Mouse (Mus musculus) midbrain, embryonic 12.5 days (tissue): Measurements from ENCODE around the gene Zfp628. TPM values are rescaled to one million over a fixed set of nuclear protein-coding genes. Genes with fewer than 3 reads are reported as not detected.

Source experiments
- ATAC-seq: fragments of 200-750 bp; cut with Nextera tagmentation; 2 replicates; pipeline ENCODE4 v1.8.0; 2017; ENCODE audit warnings: low read depth, moderate TSS enrichment, moderate library complexity; ENCODE audit not compliant: low FRiP score
- H3K27ac ChIP-seq: fragments of 300-500 bp; sonication (generic); replicated peaks from 2 replicates; pipeline ENCODE4 v1.5.1; 2016; ENCODE audit warnings: mild to moderate bottlenecking
- H3K27me3 ChIP-seq: fragments of 300-500 bp; sonication (generic); 2 replicates; pipeline ENCODE4 v1.6.1; 2016; ENCODE audit warnings: mild to moderate bottlenecking
- H3K36me3 ChIP-seq: fragments of 300-500 bp; sonication (generic); 2 replicates; pipeline ENCODE4 v1.6.1; 2016
- H3K4me1 ChIP-seq: fragments of 300-500 bp; sonication (generic); 2 replicates; pipeline ENCODE4 v1.6.1; 2016
- H3K4me2 ChIP-seq: fragments of 300-500 bp; sonication (generic); replicated peaks from 2 replicates; pipeline ENCODE4 v1.6.1; 2016; ENCODE audit warnings: mild to moderate bottlenecking, moderate library complexity
- H3K4me3 ChIP-seq: fragments of 300-500 bp; sonication (generic); 2 replicates; pipeline ENCODE4 v1.5.1; 2016; ENCODE audit warnings: mild to moderate bottlenecking
- H3K9ac ChIP-seq: fragments of 300-500 bp; sonication (generic); replicated peaks from 2 replicates; pipeline ENCODE4 v1.6.1; 2016; ENCODE audit warnings: mild to moderate bottlenecking, moderate library complexity
- H3K9me3 ChIP-seq: fragments of 300-500 bp; sonication (generic); 2 replicates; pipeline ENCODE4 v1.6.1; 2016; ENCODE audit warnings: mild to moderate bottlenecking
- WGBS: fragments of 180-500 bp; shearing (Covaris S2); methylation state at CpG from one replicate; pipeline ENCODE4 v1.1.7; 2016; 5-methylcytosine and 5-hydroxymethylcytosine counted together
- polyA plus RNA-seq: library from polyadenylated mRNA; unstranded; fragments of >200 nt; fragmentation: Nextera tagmentation; extraction: Ambion mirVana; gene quantifications from 2 replicates; pipeline ENCODE4 v1.2.1, GENCODE M21; 2016

Gene Zfp628
- polyA plus RNA-seq, 1 experiment from 2014 or later, result 4.7 TPM

DNA sequence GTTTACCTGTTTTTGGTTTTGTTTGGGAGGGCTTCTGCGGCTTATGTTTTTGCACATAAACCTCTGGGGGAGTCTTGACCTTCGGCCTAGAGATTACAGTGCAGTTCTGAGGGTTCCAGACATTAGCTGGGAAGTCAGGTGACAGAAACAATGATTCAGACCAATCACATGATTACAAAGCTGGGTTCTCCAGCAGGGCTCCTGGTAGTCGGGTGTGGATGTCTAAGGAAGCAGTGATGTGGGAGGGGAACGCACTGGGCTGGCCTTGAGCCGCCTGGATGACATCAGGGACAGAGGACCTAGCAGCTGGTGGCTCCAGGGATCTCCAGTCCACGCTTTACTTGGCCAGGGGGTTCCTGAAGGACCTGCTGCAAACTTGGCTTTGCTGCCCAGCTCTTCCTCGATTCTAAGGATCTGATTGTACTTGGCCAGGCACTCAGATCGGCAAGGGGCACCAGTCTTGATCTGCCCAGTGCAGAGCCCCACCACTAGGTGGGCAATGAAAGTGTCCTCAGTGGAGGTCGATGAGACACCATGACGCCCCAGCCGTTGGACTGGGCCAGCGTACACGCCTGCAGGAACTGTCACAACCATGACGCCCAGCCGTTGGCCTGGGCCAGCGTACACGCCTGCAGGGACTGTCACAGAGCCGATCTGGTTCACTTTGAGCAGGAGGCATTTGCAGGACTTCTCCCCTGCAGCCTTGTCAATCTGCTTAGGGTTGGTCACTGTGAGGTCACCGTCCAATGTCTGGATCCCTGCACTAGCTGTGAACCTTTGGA, 35.7 kb downstream of the Zfp628 start:
- Histone ChIP-seq H3K27me3 (no peaks in the 10 kb centered on the region), H3K4me2 (no peak overlapping the region), H3K36me3 (no peaks in the 10 kb centered on the region), H3K9ac (no peak overlapping the region), H3K27ac (no peak overlapping the region), H3K4me3 (no peak overlapping the region), H3K9me3 (no peaks in the 10 kb centered on the region), H3K4me1 (no peaks in the 10 kb centered on the region)
- no peak for ATAC-seq
- 91% methylated on average over 19 of the region's 19 CpGs for whole genome bisulfite sequencing

DNA sequence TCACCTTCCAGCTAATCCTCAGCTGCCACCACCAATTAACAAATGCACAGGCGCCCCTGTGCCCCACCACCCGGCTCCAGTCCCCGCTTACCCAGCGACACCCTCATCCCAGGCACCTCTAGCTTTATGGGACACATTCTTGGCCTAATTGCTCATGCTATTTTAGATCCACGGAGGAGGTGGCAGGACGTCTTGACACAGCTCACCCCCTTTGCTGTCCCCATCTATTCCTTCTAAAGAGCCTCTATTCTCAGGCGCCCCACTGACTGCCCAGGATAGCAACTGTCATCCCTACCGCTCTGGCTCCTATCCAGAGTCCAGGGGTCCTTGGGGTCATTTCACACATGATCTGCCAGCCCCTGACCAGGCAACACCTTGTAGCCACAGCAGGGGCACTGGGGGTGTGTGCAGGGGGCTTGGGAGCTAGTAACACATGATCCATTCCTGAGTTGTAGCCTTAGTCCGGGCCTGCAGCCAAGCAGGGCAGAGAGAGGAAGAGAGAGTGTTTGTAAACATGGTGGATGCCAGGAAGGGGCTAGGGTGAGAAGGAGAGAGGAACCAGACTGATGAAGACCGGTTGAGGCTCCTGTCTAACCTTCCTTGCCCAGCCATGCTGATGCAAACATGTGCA, 38.9 kb downstream of the Zfp628 start:
- ATAC-seq, result no peak
- WGBS, result 39% methylated on average over 10 of the region's 10 CpGs
- Histone ChIP-seq H3K27ac (no peak overlapping the region), H3K27me3 (no peaks in the 10 kb centered on the region), H3K9ac (no peak overlapping the region), H3K4me1 (no peaks in the 10 kb centered on the region), H3K36me3 (no peaks in the 10 kb centered on the region), H3K4me2 (no peak overlapping the region), H3K4me3 (no peak overlapping the region), H3K9me3 (no peaks in the 10 kb centered on the region)

GRCm38 (mm10) chr7:4957361-4957760, 42.3 kb downstream of the Zfp628 start:
- no peak for ATAC-seq
- 87% methylated on average over 10 of the region's 10 CpGs for WGBS

GRCm38 (mm10) chr7:4963527-4963926, 48.5 kb downstream of the Zfp628 start:
- H3K27me3 ChIP-seq, result no peaks in the 10 kb centered on the region
- WGBS, result 79% methylated on average over 5 of the region's 5 CpGs
- H3K4me2 ChIP-seq, result no peak overlapping the region
- H3K4me1 ChIP-seq, result no peaks in the 10 kb centered on the region
- no peak overlapping the region for H3K4me3 ChIP-seq
- H3K36me3 ChIP-seq, result no peaks in the 10 kb centered on the region
- H3K9me3 ChIP-seq, result no peaks in the 10 kb centered on the region
- H3K9ac ChIP-seq, result no peak overlapping the region
- ATAC-seq, result no peak
- no peak overlapping the region for H3K27ac ChIP-seq

More at GRCm38 (mm10) chr7:4957361-4957760, 42.3 kb downstream of the Zfp628 start:
- Histone ChIP-seq H3K27ac (no peak overlapping the region), H3K9me3 (no peaks in the 10 kb centered on the region), H3K4me1 (no peaks in the 10 kb centered on the region), H3K4me3 (no peak overlapping the region), H3K9ac (no peak overlapping the region), H3K4me2 (no peak overlapping the region), H3K27me3 (no peaks in the 10 kb centered on the region), H3K36me3 (no peaks in the 10 kb centered on the region)

GRCm38 (mm10) chr7:4964272-4964671, 49.3 kb downstream of the Zfp628 start, which contains the start of gene Sbk2:
Gene Sbk2 (minus strand): TSS chr7:4964406.
- Histone ChIP-seq H3K36me3 (no peaks in the 10 kb centered on the region), H3K4me2 (no peak within 1 kb of the TSS), H3K27me3 (0 out of 2 replicates have a peak, but pooled peaks cover 3% of the 10 kb centered on the region), H3K4me3 (no peak within 1 kb of the TSS), H3K4me1 (no peaks in the 10 kb centered on the region), H3K9me3 (no peaks in the 10 kb centered on the region), H3K27ac (no peak within 1 kb of the TSS), H3K9ac (no peak within 1 kb of the TSS)
- ATAC-seq, result peak; percentile 76; the same call in 1 of the 2 replicates
- WGBS, result 5% methylated on average over 10 of the region's 10 CpGs

GRCm38 (mm10) chr7:4964988-4965387, 50.0 kb downstream of the Zfp628 start:
- Histone ChIP-seq H3K9me3 (no peaks in the 10 kb centered on the region), H3K9ac (no peak overlapping the region), H3K4me1 (no peaks in the 10 kb centered on the region), H3K4me2 (no peak overlapping the region), H3K36me3 (no peaks in the 10 kb centered on the region), H3K27me3 (0 out of 2 replicates have a peak, but pooled peaks cover 3% of the 10 kb centered on the region), H3K4me3 (no peak overlapping the region), H3K27ac (no peak overlapping the region)
- ATAC-seq, result no peak
- 90% methylated on average over 5 of the region's 5 CpGs for WGBS

GRCm38 (mm10) chr7:4971068-4971467, 56.1 kb downstream of the Zfp628 start, which contains the start of gene Sbk3:
Gene Sbk3 (minus strand): TSS chr7:4971168.
- WGBS, result 44% methylated on average over 6 of the region's 6 CpGs
- Histone ChIP-seq H3K4me2 (no peak within 1 kb of the TSS), H3K4me3 (no peak within 1 kb of the TSS), H3K27ac (no peak within 1 kb of the TSS), H3K27me3 (0 out of 2 replicates have a peak, but pooled peaks cover 3% of the 10 kb centered on the region), H3K9me3 (no peaks in the 10 kb centered on the region), H3K36me3 (no peaks in the 10 kb centered on the region), H3K9ac (no peak within 1 kb of the TSS; the same call in 1 of the 2 replicates), H3K4me1 (0 out of 2 replicates have a peak, but pooled peaks cover 4% of the 10 kb centered on the region)
- no peak for ATAC-seq

Other genes starting within 250 kb of the Zfp628 start
- gene Hspbp1, start 230.1 kb upstream of the Zfp628 start, polyA plus RNA-seq, result 111 and 113 TPM in 2 replicates
- 5.4 and 5.7 TPM in 2 replicates for gene Brsk1, start 224.6 kb upstream of the Zfp628 start, polyA plus RNA-seq
- gene Tmem150b, start 190.0 kb upstream of the Zfp628 start, polyA plus RNA-seq, result 0.18 and 0.20 TPM in 2 replicates
- 89.3 and 91.6 TPM in 2 replicates for gene Kmt5c, start 175.1 kb upstream of the Zfp628 start, polyA plus RNA-seq
- gene Cox6b2, start 162.1 kb upstream of the Zfp628 start, polyA plus RNA-seq, result 33.7 and 45.8 TPM in 2 replicates
- gene Fam71e2, start 143.9 kb upstream of the Zfp628 start, polyA plus RNA-seq, result not detected in 2 replicates
- gene Il11, start 132.4 kb upstream of the Zfp628 start, polyA plus RNA-seq, result 0.36 and 0.38 TPM in 2 replicates
- not detected in 2 replicates for gene Tmem190, start 132.3 kb upstream of the Zfp628 start, polyA plus RNA-seq
- 2.5 TPM in 2 replicates for gene Tmem238, start 125.6 kb upstream of the Zfp628 start, polyA plus RNA-seq
- gene Rpl28, start 122.3 kb upstream of the Zfp628 start, polyA plus RNA-seq, result 300 and 313 TPM in 2 replicates
- 384 TPM in 2 replicates for gene Ube2s, start 102.6 kb upstream of the Zfp628 start, polyA plus RNA-seq
- 3.3 and 4.7 TPM in 2 replicates for gene Shisa7, start 70.5 kb upstream of the Zfp628 start, polyA plus RNA-seq
- 4.6 and 5.1 TPM in 2 replicates for gene Isoc2b, start 45.0 kb upstream of the Zfp628 start, polyA plus RNA-seq
- 0.68 and 0.80 TPM in 2 replicates for gene Isoc2a, start 38.1 kb upstream of the Zfp628 start, polyA plus RNA-seq
- not detected in 2 replicates for gene Gm36210, start 8.7 kb upstream of the Zfp628 start, polyA plus RNA-seq
- 15.1 and 16.6 TPM in 2 replicates for gene Nat14, start 6.8 kb downstream of the Zfp628 start, polyA plus RNA-seq
- gene Ssc5d, start 10.6 kb downstream of the Zfp628 start, polyA plus RNA-seq, result 1.6 and 2.0 TPM in 2 replicates
- gene Sbk2, start 49.2 kb downstream of the Zfp628 start, polyA plus RNA-seq, result 0.18 TPM in 1 of 2 replicates, not detected in the other
- 0.14 TPM in 1 of 2 replicates, not detected in the other for gene Sbk3, start 56.0 kb downstream of the Zfp628 start, polyA plus RNA-seq
- gene Zfp579, start 80.9 kb downstream of the Zfp628 start, polyA plus RNA-seq, result 60.9 and 68.8 TPM in 2 replicates
- 7.5 and 9.3 TPM in 2 replicates for gene Zfp524, start 99.2 kb downstream of the Zfp628 start, polyA plus RNA-seq
- 69.0 and 73.4 TPM in 2 replicates for gene Fiz1, start 99.5 kb downstream of the Zfp628 start, polyA plus RNA-seq
- gene Gm44973, start 100.3 kb downstream of the Zfp628 start, polyA plus RNA-seq, result 0.25 TPM in 1 of 2 replicates, not detected in the other
- gene Zfp865, start 105.2 kb downstream of the Zfp628 start, polyA plus RNA-seq, result 7.6 and 7.9 TPM in 2 replicates
- 11.1 and 15.6 TPM in 2 replicates for gene Ccdc106, start 105.3 kb downstream of the Zfp628 start, polyA plus RNA-seq
- not detected in 2 replicates for gene 4632433K11Rik, start 118.9 kb downstream of the Zfp628 start, polyA plus RNA-seq
- gene Zfp784, start 123.2 kb downstream of the Zfp628 start, polyA plus RNA-seq, result 5.4 and 5.8 TPM in 2 replicates
- gene Zfp580, start 136.3 kb downstream of the Zfp628 start, polyA plus RNA-seq, result 54.6 and 56.3 TPM in 2 replicates
- gene U2af2, start 146.9 kb downstream of the Zfp628 start, polyA plus RNA-seq, result 148 and 160 TPM in 2 replicates
- gene Epn1, start 165.0 kb downstream of the Zfp628 start, polyA plus RNA-seq, result 67.3 and 69.8 TPM in 2 replicates
- not detected in 2 replicates for gene Rfpl4, start 201.7 kb downstream of the Zfp628 start, polyA plus RNA-seq
- gene Rasl2-9, start 210.7 kb downstream of the Zfp628 start, polyA plus RNA-seq, result 0.41 and 0.46 TPM in 2 replicates
- not detected in 2 replicates for gene Vmn1r55, start 234.5 kb downstream of the Zfp628 start, polyA plus RNA-seq